15 mouse cellular contexts compared by ENCODE assay signal in the genomic region with DNA sequence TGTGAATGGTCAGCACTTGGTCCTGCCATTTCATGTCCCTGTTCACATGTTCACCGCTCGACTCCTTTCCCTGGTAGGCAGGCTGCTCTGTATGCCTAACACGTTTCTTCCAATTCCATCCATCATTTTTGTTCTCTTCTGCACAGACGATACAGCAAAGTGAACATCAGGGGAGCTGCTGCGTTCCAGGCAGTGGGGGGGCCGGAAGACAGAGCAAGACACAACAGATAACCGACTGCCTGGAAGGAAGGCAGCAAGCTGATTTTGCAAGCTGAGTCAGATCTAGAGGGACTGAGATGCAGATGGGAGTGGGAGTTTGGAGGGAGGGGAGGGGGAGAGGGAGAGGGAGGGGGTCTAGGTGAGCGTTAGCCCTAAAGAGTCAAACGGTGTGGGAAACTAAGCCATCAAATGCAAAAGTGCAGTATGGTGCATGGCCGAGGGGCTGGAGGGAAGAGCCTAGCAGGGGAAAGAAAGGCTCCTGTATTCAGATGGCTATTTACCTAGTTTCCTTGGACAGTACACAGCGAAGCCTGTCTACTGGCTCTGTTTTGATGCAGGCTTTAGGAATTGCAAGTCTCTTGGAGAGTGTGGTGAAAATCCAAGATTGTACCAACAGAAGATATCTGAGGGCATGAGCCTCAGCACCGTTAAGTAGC.
DNase-seq lines count a peak whose midpoint lies in the region; ATAC-seq lines count a peak whose summit lies in the region.
"Had no signal": no experiment of that assay in that cellular context is flagged by ENCODE, and none has a peak within 500 bp of the region (broad histone marks: within the 10 kb centered on the region; RNA-seq: fewer than 3 reads in every experiment).

No protein-coding gene starts in this region.

- H3K36me3 ChIP-seq in midbrain, embryonic 15.5 days (replicated peaks) = no peaks in the 10 kb centered on the region
- H3K36me3 ChIP-seq in intestine, embryonic 16.5 days (ENCODE audit: control insufficient read depth, insufficient read depth, low read length) = no peaks in the 10 kb centered on the region
- H3K36me3 ChIP-seq: heart, embryonic 13.5 days had no signal

- ATAC-seq in frontal cortex, adult (ENCODE audit: low TSS enrichment) = peak; percentile 50; the same call in 1 of the 2 replicates
- ATAC-seq in midbrain, embryonic 15.5 days (replicated peaks) = peak; percentile 88
- no peak for ATAC-seq in intestine, embryonic 16.5 days

- no peaks in the 10 kb centered on the region for H3K9me3 ChIP-seq in midbrain, embryonic 15.5 days
- H3K9me3 ChIP-seq in intestine, embryonic 16.5 days (ENCODE audit: control insufficient read depth, low read length) = no peaks in the 10 kb centered on the region
- H3K9me3 ChIP-seq: heart, embryonic 13.5 days had no signal

- no peak for DNase-seq in frontal cortex, postnatal 14 days (ENCODE audit: low spot score in 2 of 2)
- peak; percentile 14 for DNase-seq in brain, embryonic 18.5 days (ENCODE audit: low read depth, low spot score)
- peak; percentile 21 for DNase-seq in layer of hippocampus, adult 11-12 months (ENCODE audit: low spot score)
- DNase-seq in urinary bladder, postnatal 36 days (ENCODE audit: low spot score in 2 of 2) = no peak
- DNase-seq in spleen, adult 18-20 months = no peak
- DNase-seq: adrenal gland, postnatal 25 days; B cell, adult 2 months; cerebellum, adult 11 months; gastrocnemius, adult 2 months; lung, postnatal 10 days had no signal

- 48% methylated on average over 12 of the region's 12 CpGs for WGBS in midbrain, embryonic 15.5 days
- WGBS in intestine, embryonic 16.5 days = 65% methylated on average over 12 of the region's 12 CpGs

- H3K4me3 ChIP-seq in midbrain, embryonic 15.5 days = no peak overlapping the region
- H3K4me3 ChIP-seq in intestine, embryonic 16.5 days (ENCODE audit: low read length) = no peak overlapping the region
- H3K4me3 ChIP-seq: gastrocnemius, adult 2 months; heart, embryonic 13.5 days had no signal

- H3K27me3 ChIP-seq in midbrain, embryonic 15.5 days (replicated peaks) = no peaks in the 10 kb centered on the region
- H3K27me3 ChIP-seq in intestine, embryonic 16.5 days (replicated peaks; ENCODE audit: control insufficient read depth, insufficient read depth, low read length) = no peaks in the 10 kb centered on the region
- H3K27me3 ChIP-seq: heart, embryonic 13.5 days had no signal

- H3K9ac ChIP-seq in midbrain, embryonic 15.5 days = no peak overlapping the region
- no peak overlapping the region for H3K9ac ChIP-seq in intestine, embryonic 16.5 days (ENCODE audit: low read depth, low read length)
- H3K9ac ChIP-seq: heart, embryonic 13.5 days had no signal

- H3K4me2 ChIP-seq in midbrain, embryonic 15.5 days = no peak overlapping the region
- H3K4me2 ChIP-seq in intestine, embryonic 16.5 days (ENCODE audit: low read depth, low read length) = no peak overlapping the region
- H3K4me2 ChIP-seq: heart, embryonic 13.5 days had no signal

- H3K27ac ChIP-seq in midbrain, embryonic 15.5 days = peak overlapping the region; percentile 31; the same call in 1 of the 2 replicates
- no peak overlapping the region for H3K27ac ChIP-seq in intestine, embryonic 16.5 days (ENCODE audit: low read length)
- H3K27ac ChIP-seq: gastrocnemius, adult 2 months; heart, embryonic 13.5 days; kidney, postnatal 0 days had no signal

- no peaks in the 10 kb centered on the region for H3K4me1 ChIP-seq in midbrain, embryonic 15.5 days
- no peaks in the 10 kb centered on the region for H3K4me1 ChIP-seq in intestine, embryonic 16.5 days (ENCODE audit: control insufficient read depth, insufficient read depth, low read length)

Comparison
In these comparisons a context has a peak if more than half of its experiments do, and no peak if none do; other contexts are left out.
1. DNase-seq: peak in brain, embryonic 18.5 days (single experiment) and layer of hippocampus, adult 11-12 months (single experiment); none in frontal cortex, postnatal 14 days (0 of 2), urinary bladder, postnatal 36 days (0 of 2) and spleen, adult 18-20 months (0 of 2).